18 mouse cellular contexts compared by ENCODE assay signal in the genomic region with DNA sequence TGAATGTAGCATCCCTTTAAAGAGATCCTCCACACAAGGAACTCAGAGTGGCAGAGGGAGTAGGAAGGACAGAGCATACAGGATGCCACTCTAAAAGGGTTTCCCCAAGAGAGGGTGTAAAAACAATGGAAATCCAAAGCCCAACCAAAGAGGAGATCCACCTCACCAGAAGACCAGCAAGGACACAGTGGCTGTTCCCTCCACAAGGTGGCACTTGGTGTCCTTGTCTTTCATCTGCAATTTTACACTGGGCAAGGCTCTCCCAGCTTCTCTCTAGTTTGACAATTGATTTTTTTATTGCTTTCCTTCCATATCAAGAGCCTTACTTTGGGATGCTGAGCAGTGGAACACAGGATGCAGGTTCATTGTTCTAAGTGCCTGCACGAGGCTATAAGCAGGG.
A peak's percentile ranks its signal among the peaks of the same experiment; 100 is the strongest.
DNase-seq lines count a peak whose midpoint lies in the region; ATAC-seq and TF ChIP-seq lines count a peak whose summit lies in the region.
"Had no signal": no experiment of that assay in that cellular context is flagged by ENCODE, and none has a peak within 500 bp of the region (broad histone marks: within the 10 kb centered on the region; RNA-seq: fewer than 3 reads in every experiment).

No protein-coding gene starts in this region.

- 36% methylated on average over 1 of the region's 1 CpGs for WGBS in intestine, postnatal 0 days
- WGBS in intestine, embryonic 15.5 days: 57% methylated on average over 1 of the region's 1 CpGs
- WGBS in lung, postnatal 0 days: 40% methylated on average over 1 of the region's 1 CpGs

- TF ChIP-seq EP300 in lung, postnatal 0 days (IDR thresholded peaks at IDR 0.05): no peak

- H3K9ac ChIP-seq in intestine, postnatal 0 days (ENCODE audit: low read depth, low read length): no peak overlapping the region
- H3K9ac ChIP-seq in intestine, embryonic 15.5 days: no peak overlapping the region
- no peak overlapping the region for H3K9ac ChIP-seq in lung, postnatal 0 days (replicated peaks; ENCODE audit: low read depth)
- H3K9ac ChIP-seq: heart, embryonic 13.5 days; neural tube, embryonic 12.5 days had no signal

- DNase-seq in cerebellum, postnatal 10 days: peak; percentile 25 to 32
- DNase-seq in cerebellum, adult 11 months: no peak
- DNase-seq in lung, postnatal 0 days (ENCODE audit: low spot score): no peak
- DNase-seq in lung, postnatal 14 days: no peak
- peak; percentile 64 for DNase-seq in splenic B cell, adult 2 months (ENCODE audit: low read depth, low spot score)
- DNase-seq: embryo, embryonic 11 days; gastrocnemius, postnatal 14 days; kidney, postnatal 25 days; right cerebral cortex, postnatal 4 days had no signal

- H3K27ac ChIP-seq in intestine, postnatal 0 days (ENCODE audit: low read depth, low read length): no peak overlapping the region
- no peak overlapping the region for H3K27ac ChIP-seq in intestine, embryonic 15.5 days
- H3K27ac ChIP-seq in lung, postnatal 0 days (ENCODE audit: low read length): no peak overlapping the region
- H3K27ac ChIP-seq: heart, embryonic 13.5 days; hindbrain, embryonic 10.5 days; macrophage; neural tube, embryonic 12.5 days had no signal

- peak; percentile 68 for TF ChIP-seq CTCF in intestine, postnatal 0 days (IDR thresholded peaks at IDR 0.05; ENCODE audit: low read depth)
- TF ChIP-seq CTCF in lung, postnatal 0 days (IDR thresholded peaks at IDR 0.05): peak; percentile 54

- no peak for ATAC-seq in intestine, postnatal 0 days
- ATAC-seq in intestine, embryonic 15.5 days: no peak
- no peak for ATAC-seq in lung, postnatal 0 days
- ATAC-seq in erythroblast, adult 5-6 weeks (replicated peaks; ENCODE audit: low FRiP score, poor library complexity, severe bottlenecking): no peak
- ATAC-seq: forebrain, embryonic 16.5 days had no signal

- H3K4me3 ChIP-seq in intestine, postnatal 0 days (ENCODE audit: low read depth, low read length): no peak overlapping the region
- no peak overlapping the region for H3K4me3 ChIP-seq in intestine, embryonic 15.5 days (replicated peaks)
- H3K4me3 ChIP-seq in lung, postnatal 0 days (ENCODE audit: low read depth, low read length): no peak overlapping the region
- H3K4me3 ChIP-seq: heart, embryonic 13.5 days; hindbrain, embryonic 10.5 days; neural tube, embryonic 12.5 days had no signal

- no peaks in the 10 kb centered on the region for H3K9me3 ChIP-seq in intestine, postnatal 0 days (ENCODE audit: control insufficient read depth)
- no peaks in the 10 kb centered on the region for H3K9me3 ChIP-seq in intestine, embryonic 15.5 days
- H3K9me3 ChIP-seq in lung, postnatal 0 days (ENCODE audit: low read length): no peaks in the 10 kb centered on the region
- H3K9me3 ChIP-seq: heart, embryonic 13.5 days; hindbrain, embryonic 10.5 days; neural tube, embryonic 12.5 days had no signal

- no peak overlapping the region for H3K4me2 ChIP-seq in intestine, postnatal 0 days (replicated peaks; ENCODE audit: low read depth)
- H3K4me2 ChIP-seq in intestine, embryonic 15.5 days (replicated peaks): no peak overlapping the region
- no peak overlapping the region for H3K4me2 ChIP-seq in lung, postnatal 0 days (replicated peaks; ENCODE audit: low read depth, low read length)
- H3K4me2 ChIP-seq: heart, embryonic 13.5 days; liver, embryonic 11.5 days; neural tube, embryonic 12.5 days had no signal

- no peaks in the 10 kb centered on the region for H3K36me3 ChIP-seq in intestine, postnatal 0 days (ENCODE audit: control insufficient read depth, insufficient read depth)
- no peaks in the 10 kb centered on the region for H3K36me3 ChIP-seq in intestine, embryonic 15.5 days
- H3K36me3 ChIP-seq in lung, postnatal 0 days (ENCODE audit: insufficient read depth, low read length): no peaks in the 10 kb centered on the region
- H3K36me3 ChIP-seq in splenic B cell, adult 2 months (ENCODE audit: control insufficient read depth, insufficient read depth, low read length, poor library complexity, severe bottlenecking): no peaks in the 10 kb centered on the region
- H3K36me3 ChIP-seq: heart, embryonic 13.5 days; hindbrain, embryonic 10.5 days; neural tube, embryonic 12.5 days had no signal

- no peaks in the 10 kb centered on the region for H3K4me1 ChIP-seq in intestine, postnatal 0 days (replicated peaks; ENCODE audit: control insufficient read depth, insufficient read depth, low read length)
- H3K4me1 ChIP-seq in intestine, embryonic 15.5 days (replicated peaks): no peaks in the 10 kb centered on the region
- H3K4me1 ChIP-seq in lung, postnatal 0 days (ENCODE audit: insufficient read depth, low read depth, low read length): no peaks in the 10 kb centered on the region
- H3K4me1 ChIP-seq: hindbrain, embryonic 10.5 days; neural tube, embryonic 12.5 days had no signal

- no peaks in the 10 kb centered on the region for H3K27me3 ChIP-seq in intestine, postnatal 0 days (replicated peaks; ENCODE audit: control insufficient read depth, insufficient read depth, low read length)
- no peaks in the 10 kb centered on the region for H3K27me3 ChIP-seq in intestine, embryonic 15.5 days (replicated peaks)
- no peaks in the 10 kb centered on the region for H3K27me3 ChIP-seq in lung, postnatal 0 days (replicated peaks; ENCODE audit: insufficient read depth, low read length)
- no peaks in the 10 kb centered on the region for H3K27me3 ChIP-seq in splenic B cell, adult 2 months (ENCODE audit: control insufficient read depth, insufficient read depth, low read length, poor library complexity, severe bottlenecking)
- H3K27me3 ChIP-seq: heart, embryonic 13.5 days; neural tube, embryonic 12.5 days had no signal

Comparison
In these comparisons a context has a peak if more than half of its experiments do, and no peak if none do; other contexts are left out.
1. DNase-seq: peak in cerebellum, postnatal 10 days (2 of 2) and splenic B cell, adult 2 months (single experiment); none in cerebellum, adult 11 months (single experiment), lung, postnatal 0 days (single experiment) and lung, postnatal 14 days (single experiment).